Mouse (Mus musculus): Measurements from ENCODE around the gene Ppara. TPM values are rescaled to one million over a fixed set of nuclear protein-coding genes. Genes with fewer than 3 reads are reported as not detected.

Ppara gene
- total RNA-seq (2021) = 1 to 10 TPM; 2.3 to 2.9 TPM
- long read RNA-seq, partial matches to known transcripts = 1 of 2 reads
- long read RNA-seq, other reads (novel, unspliced or antisense) = 1 of 2 reads

GRCm38 (mm10) chr15:85734571-85735033 is at the start of gene Ppara:
TSS of gene Ppara (plus strand) at chr15:85734983.
- DNase-seq (ENCODE audit: low spot score in 2 of 2) = no peak

GRCm38 (mm10) chr15:85686641-85687395 is 48.0 kb upstream of the Ppara start:
- peak in 1 of 2 experiments; percentile 74 for DNase-seq (ENCODE audit: low spot score in 2 of 2)

- no peak for DNase-seq (ENCODE audit: low spot score in 2 of 2)
Observed at GRCm38 (mm10) chr15:85687630-85688410, 47.0 kb upstream of the Ppara start.

GRCm38 (mm10) chr15:85688734-85689133 is 46.0 kb upstream of the Ppara start:
- DNase-seq (ENCODE audit: low spot score in 2 of 2) = no peak

GRCm38 (mm10) chr15:85689523-85689922 is 45.3 kb upstream of the Ppara start:
- no peak for DNase-seq (ENCODE audit: low spot score in 2 of 2)

- DNase-seq (ENCODE audit: low spot score in 2 of 2) = no peak
Observed at GRCm38 (mm10) chr15:85690058-85690457, 44.7 kb upstream of the Ppara start.

GRCm38 (mm10) chr15:85690875-85691274 is 43.9 kb upstream of the Ppara start:
- no peak for DNase-seq (ENCODE audit: low spot score in 2 of 2)

- no peak for DNase-seq (ENCODE audit: low spot score in 2 of 2)
Observed at GRCm38 (mm10) chr15:85693115-85693514, 41.7 kb upstream of the Ppara start.

- no peak for DNase-seq (ENCODE audit: low spot score in 2 of 2)
Observed at GRCm38 (mm10) chr15:85693819-85694218, 41.0 kb upstream of the Ppara start.

GRCm38 (mm10) chr15:85694379-85694778 is 40.4 kb upstream of the Ppara start:
- no peak for DNase-seq (ENCODE audit: low spot score in 2 of 2)

- DNase-seq (ENCODE audit: low spot score in 2 of 2) = no peak
Observed at GRCm38 (mm10) chr15:85695304-85695703, 39.5 kb upstream of the Ppara start.

- no peak for DNase-seq (ENCODE audit: low spot score in 2 of 2)
Observed at GRCm38 (mm10) chr15:85698345-85699034, 36.3 kb upstream of the Ppara start.

- DNase-seq (ENCODE audit: low spot score in 2 of 2) = no peak
Observed at GRCm38 (mm10) chr15:85699452-85699851, 35.3 kb upstream of the Ppara start.

GRCm38 (mm10) chr15:85699862-85700501 is 34.8 kb upstream of the Ppara start:
- peak; percentile 64 to 77 for DNase-seq (ENCODE audit: low spot score in 2 of 2)

- DNase-seq (ENCODE audit: low spot score in 2 of 2) = no peak
Observed at GRCm38 (mm10) chr15:85700716-85701115, 34.1 kb upstream of the Ppara start.

- DNase-seq (ENCODE audit: low spot score in 2 of 2) = peak in 1 of 2 experiments; percentile 18
Observed at GRCm38 (mm10) chr15:85701128-85701930, 33.5 kb upstream of the Ppara start.

- DNase-seq (ENCODE audit: low spot score in 2 of 2) = peak; percentile 75 to 83
Observed at GRCm38 (mm10) chr15:85702411-85702951, 32.3 kb upstream of the Ppara start.

- peak; percentile 70 to 82 for DNase-seq (ENCODE audit: low spot score in 2 of 2)
Observed at GRCm38 (mm10) chr15:85703194-85703641, 31.6 kb upstream of the Ppara start.

- DNase-seq (ENCODE audit: low spot score in 2 of 2) = peak in 1 of 2 experiments; percentile 14
Observed at GRCm38 (mm10) chr15:85703858-85704257, 30.9 kb upstream of the Ppara start.
